Mouse (Mus musculus): Measurements from ENCODE around the gene Arhgap17. TPM values are rescaled to one million over a fixed set of nuclear protein-coding genes. Genes with fewer than 3 reads are reported as not detected.
A peak's percentile ranks its signal among the peaks of the same experiment; 100 is the strongest.

Arhgap17 gene
- polyA plus RNA-seq (2015; fragmentation: Nextera tagmentation; extraction: Ambion mirVana): 17.6 TPM in 2 replicates

- Histone ChIP-seq H3K4me3 (replicated peaks; ENCODE audit: low read depth, low read length) (peak within 1 kb of the TSS; percentile 87), H3K9me3 (replicated peaks; ENCODE audit: low read length) (no peaks in the 10 kb centered on the region), H3K4me2 (ENCODE audit: low read length) (peak within 1 kb of the TSS; percentile 89), H3K4me1 (replicated peaks; ENCODE audit: insufficient read depth, low read length) (peaks cover 20% of the 10 kb centered on the region), H3K27ac (peak within 1 kb of the TSS; percentile 86), H3K27me3 (ENCODE audit: insufficient read depth, low read length) (no peaks in the 10 kb centered on the region), H3K36me3 (ENCODE audit: insufficient read depth, low read length) (no peaks in the 10 kb centered on the region), H3K9ac (ENCODE audit: low read depth, low read length) (peak within 1 kb of the TSS; percentile 86)
- ATAC-seq (replicated peaks; ENCODE audit: low FRiP score, low read depth) (peak; percentile 98), DNase-seq (ENCODE audit: low spot score) (peak; percentile 98)
- TF ChIP-seq CTCF (IDR thresholded peaks at IDR 0.05; ENCODE audit: low read depth): no peak
- under 1% methylated on average over 64 of the region's 64 CpGs for WGBS
These were observed at the start of gene Arhgap17, which contains the start of gene Lcmt1 for GRCm38 (mm10) chr7:123369759-123370481. Arhgap17 (minus strand) TSS chr7:123369915. Lcmt1 (plus strand) TSS chr7:123369784.

- no peaks in the 10 kb centered on the region for H3K9me3 ChIP-seq (replicated peaks; ENCODE audit: low read length)
- no peak overlapping the region for H3K9ac ChIP-seq (ENCODE audit: low read depth, low read length)
- 0 out of 2 replicates have a peak, but pooled peaks cover 22% of the 10 kb centered on the region for H3K36me3 ChIP-seq (ENCODE audit: insufficient read depth, low read length)
- no peak for DNase-seq (ENCODE audit: low spot score)
- TF ChIP-seq CTCF (IDR thresholded peaks at IDR 0.05; ENCODE audit: low read depth): no peak
- H3K4me3 ChIP-seq (replicated peaks; ENCODE audit: low read depth, low read length): no peak overlapping the region
- H3K4me1 ChIP-seq (replicated peaks; ENCODE audit: insufficient read depth, low read length): no peaks in the 10 kb centered on the region
- H3K27me3 ChIP-seq (ENCODE audit: insufficient read depth, low read length): no peaks in the 10 kb centered on the region
- no peak overlapping the region for H3K4me2 ChIP-seq (ENCODE audit: low read length)
- no peak for ATAC-seq (replicated peaks; ENCODE audit: low FRiP score, low read depth)
- WGBS: 80% methylated on average over 3 of the region's 3 CpGs
- 0 out of 2 replicates have a peak overlapping the region, but pooled peaks have one; percentile 15 for H3K27ac ChIP-seq
These were observed 47.9 kb upstream of the Arhgap17 start for GRCm38 (mm10) chr7:123417661-123418060.

- no peak for DNase-seq (ENCODE audit: low spot score)
- Histone ChIP-seq H3K4me1 (replicated peaks; ENCODE audit: insufficient read depth, low read length) (no peaks in the 10 kb centered on the region), H3K27me3 (ENCODE audit: insufficient read depth, low read length) (no peaks in the 10 kb centered on the region), H3K9ac (ENCODE audit: low read depth, low read length) (no peak overlapping the region), H3K9me3 (replicated peaks; ENCODE audit: low read length) (no peaks in the 10 kb centered on the region), H3K36me3 (ENCODE audit: insufficient read depth, low read length) (0 out of 2 replicates have a peak, but pooled peaks cover 19% of the 10 kb centered on the region), H3K27ac (no peak overlapping the region), H3K4me3 (replicated peaks; ENCODE audit: low read depth, low read length) (no peak overlapping the region), H3K4me2 (ENCODE audit: low read length) (no peak overlapping the region)
- no peak for TF ChIP-seq CTCF (IDR thresholded peaks at IDR 0.05; ENCODE audit: low read depth)
- ATAC-seq (replicated peaks; ENCODE audit: low FRiP score, low read depth): no peak
- 64% methylated on average over 4 of the region's 4 CpGs for WGBS
These were observed 47.1 kb upstream of the Arhgap17 start for GRCm38 (mm10) chr7:123416803-123417202.

GRCm38 (mm10) chr7:123412143-123412542, 42.4 kb upstream of the Arhgap17 start:
- no peaks in the 10 kb centered on the region for H3K4me1 ChIP-seq (replicated peaks; ENCODE audit: insufficient read depth, low read length)
- DNase-seq (ENCODE audit: low spot score): no peak

GRCm38 (mm10) chr7:123411109-123411508, 41.4 kb upstream of the Arhgap17 start:
- no peaks in the 10 kb centered on the region for H3K4me1 ChIP-seq (replicated peaks; ENCODE audit: insufficient read depth, low read length)
- 85% methylated on average over 1 of the region's 1 CpGs for WGBS
- H3K4me3 ChIP-seq (replicated peaks; ENCODE audit: low read depth, low read length): no peak overlapping the region
- H3K9ac ChIP-seq (ENCODE audit: low read depth, low read length): no peak overlapping the region
- H3K4me2 ChIP-seq (ENCODE audit: low read length): no peak overlapping the region
- H3K27me3 ChIP-seq (ENCODE audit: insufficient read depth, low read length): no peaks in the 10 kb centered on the region
- peaks cover 9% of the 10 kb centered on the region; the same call in 1 of the 2 replicates for H3K36me3 ChIP-seq (ENCODE audit: insufficient read depth, low read length)
- no peak for TF ChIP-seq CTCF (IDR thresholded peaks at IDR 0.05; ENCODE audit: low read depth)
- no peaks in the 10 kb centered on the region for H3K9me3 ChIP-seq (replicated peaks; ENCODE audit: low read length)
- ATAC-seq (replicated peaks; ENCODE audit: low FRiP score, low read depth): no peak
- no peak overlapping the region for H3K27ac ChIP-seq
- DNase-seq (ENCODE audit: low spot score): no peak

More at GRCm38 (mm10) chr7:123412143-123412542, 42.4 kb upstream of the Arhgap17 start:
- ATAC-seq (replicated peaks; ENCODE audit: low FRiP score, low read depth): no peak
- no peak for TF ChIP-seq CTCF (IDR thresholded peaks at IDR 0.05; ENCODE audit: low read depth)
- H3K4me2 ChIP-seq (ENCODE audit: low read length): no peak overlapping the region
- H3K9me3 ChIP-seq (replicated peaks; ENCODE audit: low read length): no peaks in the 10 kb centered on the region
- no peak overlapping the region for H3K9ac ChIP-seq (ENCODE audit: low read depth, low read length)
- H3K27ac ChIP-seq: no peak overlapping the region
- 82% methylated on average over 3 of the region's 3 CpGs for WGBS
- H3K4me3 ChIP-seq (replicated peaks; ENCODE audit: low read depth, low read length): no peak overlapping the region
- H3K27me3 ChIP-seq (ENCODE audit: insufficient read depth, low read length): no peaks in the 10 kb centered on the region
- H3K36me3 ChIP-seq (ENCODE audit: insufficient read depth, low read length): peaks cover 9% of the 10 kb centered on the region; the same call in 1 of the 2 replicates

- no peaks in the 10 kb centered on the region for H3K4me1 ChIP-seq (replicated peaks; ENCODE audit: insufficient read depth, low read length)
- no peaks in the 10 kb centered on the region for H3K27me3 ChIP-seq (ENCODE audit: insufficient read depth, low read length)
- no peak overlapping the region for H3K27ac ChIP-seq
- no peak for TF ChIP-seq CTCF (IDR thresholded peaks at IDR 0.05; ENCODE audit: low read depth)
- H3K9me3 ChIP-seq (replicated peaks; ENCODE audit: low read length): no peaks in the 10 kb centered on the region
- no peak overlapping the region for H3K4me2 ChIP-seq (ENCODE audit: low read length)
- H3K4me3 ChIP-seq (replicated peaks; ENCODE audit: low read depth, low read length): no peak overlapping the region
- no peak for ATAC-seq (replicated peaks; ENCODE audit: low FRiP score, low read depth)
- peaks cover 9% of the 10 kb centered on the region; the same call in 1 of the 2 replicates for H3K36me3 ChIP-seq (ENCODE audit: insufficient read depth, low read length)
- 90% methylated on average over 7 of the region's 7 CpGs for whole genome bisulfite sequencing
- H3K9ac ChIP-seq (ENCODE audit: low read depth, low read length): no peak overlapping the region
- DNase-seq (ENCODE audit: low spot score): no peak
These were observed 40.8 kb upstream of the Arhgap17 start for GRCm38 (mm10) chr7:123410502-123410901.

Data from kidney, postnatal 0 days (tissue).